Mouse (Mus musculus): Measurements from ENCODE around the gene Map2k7. TPM values are rescaled to one million over a fixed set of nuclear protein-coding genes. Genes with fewer than 3 reads are reported as not detected.

Gene Map2k7
- polyA plus RNA-seq (2015; fragmentation: Nextera tagmentation; extraction: Ambion mirVana): 24.1 and 25.3 TPM in 2 replicates

DNA sequence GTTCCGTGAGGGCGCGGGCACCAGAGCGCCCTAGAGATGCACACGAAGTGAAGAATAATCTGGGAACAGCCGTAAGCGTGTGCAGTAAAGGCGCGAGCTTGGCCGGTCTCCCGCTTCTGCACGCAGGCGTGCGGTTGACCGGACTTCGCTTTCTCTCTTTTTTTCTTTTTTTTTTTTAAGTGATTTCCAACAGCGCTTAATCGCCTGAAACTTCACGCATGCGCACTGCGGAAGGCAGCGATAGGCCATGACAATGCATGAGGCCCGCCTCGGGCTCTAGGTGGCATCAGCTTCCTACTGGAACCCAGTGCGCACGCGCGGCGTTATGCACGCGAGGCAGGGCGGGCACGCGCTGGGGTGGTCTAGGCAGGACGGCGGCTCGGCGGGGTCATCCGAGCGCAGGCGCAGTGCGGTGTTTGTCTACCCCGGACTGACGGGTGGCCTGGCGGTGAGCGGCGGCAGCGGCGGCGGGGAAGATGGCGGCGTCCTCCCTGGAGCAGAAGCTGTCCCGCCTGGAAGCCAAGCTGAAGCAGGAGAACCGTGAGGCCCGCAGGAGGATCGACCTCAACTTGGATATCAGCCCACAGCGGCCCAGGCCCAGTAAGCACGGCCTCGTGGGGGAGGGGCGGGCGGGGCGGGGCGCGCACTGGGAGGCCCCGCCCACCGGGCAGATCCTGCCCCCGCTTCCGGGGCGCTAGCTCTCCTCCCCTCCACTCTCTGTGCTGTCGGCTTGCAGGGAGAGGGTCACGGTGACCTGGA, at the start of gene Map2k7, which contains the start of gene Gm49320:
Gene Map2k7, plus strand, starts transcription at position 307 of the 759 bp plus-strand sequence.
Gene Gm49320, plus strand, starts transcription at position 432 of the 759 bp plus-strand sequence.
- Histone ChIP-seq H3K4me2 (replicated peaks) (peak within 1 kb of the TSS; percentile 79), H3K4me1 (replicated peaks) (peaks cover 22% of the 10 kb centered on the region), H3K27me3 (replicated peaks) (no peaks in the 10 kb centered on the region), H3K27ac (peak within 1 kb of the TSS; percentile 93), H3K4me3 (replicated peaks) (peak within 1 kb of the TSS; percentile 67), H3K9me3 (no peaks in the 10 kb centered on the region), H3K9ac (peak within 1 kb of the TSS; percentile 74), H3K36me3 (peaks cover 18% of the 10 kb centered on the region)
- peak; percentile 95 for ATAC-seq
- under 1% methylated on average over 70 of the region's 71 CpGs for WGBS

DNA sequence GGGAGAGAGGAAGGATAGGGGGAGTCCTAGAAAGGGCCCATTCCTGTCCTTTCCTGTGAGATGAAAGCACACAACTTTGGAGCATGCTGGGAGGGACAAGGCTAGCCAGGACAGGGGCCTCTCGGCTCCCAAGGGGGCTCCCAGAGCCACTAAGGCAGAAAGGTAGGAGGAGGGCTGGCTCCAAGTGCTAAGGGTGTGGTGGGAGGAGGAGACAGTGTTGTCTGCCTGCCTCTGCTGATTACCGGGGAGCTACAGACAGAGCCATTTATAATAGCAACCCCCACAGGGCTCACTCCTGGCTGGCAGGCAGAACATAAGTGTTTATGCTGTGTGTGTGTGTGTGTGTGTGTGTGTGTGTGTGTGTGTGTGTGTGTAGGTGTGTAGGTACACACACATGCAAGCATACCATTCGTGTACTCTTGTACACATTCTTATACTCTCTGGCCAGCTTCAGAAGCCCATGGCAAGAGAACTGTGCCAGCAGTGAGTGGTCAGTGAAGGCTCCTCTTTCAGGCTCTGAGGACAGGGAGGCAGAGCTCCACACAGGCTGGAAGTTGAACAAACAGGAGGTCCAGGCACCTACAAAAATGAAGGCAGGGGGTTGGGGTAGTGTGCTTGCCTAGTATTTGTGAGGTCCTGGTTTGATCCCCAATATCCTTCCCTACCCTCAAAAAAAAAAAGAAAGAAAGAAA, 49.4 kb upstream of the Map2k7 start:
- peak; percentile 57; the same call in 1 of the 2 replicates for ATAC-seq
- H3K36me3 ChIP-seq: no peaks in the 10 kb centered on the region
- no peak overlapping the region for H3K4me3 ChIP-seq (replicated peaks)
- H3K9ac ChIP-seq: no peak overlapping the region
- peaks cover 4% of the 10 kb centered on the region for H3K4me1 ChIP-seq (replicated peaks)
- no peaks in the 10 kb centered on the region for H3K27me3 ChIP-seq (replicated peaks)
- WGBS: 20% methylated on average over 3 of the region's 3 CpGs
- H3K9me3 ChIP-seq: no peaks in the 10 kb centered on the region
- H3K4me2 ChIP-seq (replicated peaks): no peak overlapping the region
- H3K27ac ChIP-seq: no peak overlapping the region

DNA sequence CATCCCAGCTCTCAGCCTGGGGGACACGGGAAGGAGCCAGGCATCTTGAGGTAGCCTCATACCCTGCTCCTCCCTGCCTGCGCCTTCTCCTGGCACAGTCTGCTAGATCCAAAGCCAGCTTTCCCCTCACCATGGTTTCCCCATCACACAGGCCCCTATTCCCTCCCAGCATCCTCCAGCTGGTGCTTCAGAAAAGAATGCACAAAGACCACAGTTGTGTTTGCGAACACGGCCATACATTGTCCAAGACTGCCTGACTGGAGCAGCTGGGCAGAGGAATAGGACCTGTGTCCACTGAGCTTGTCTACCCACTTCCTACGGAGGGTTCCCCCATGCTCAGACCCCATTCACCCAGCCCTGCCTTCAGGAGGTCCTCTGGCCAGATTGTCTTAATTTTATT, 46.2 kb upstream of the Map2k7 start:
- Histone ChIP-seq H3K27ac (no peak overlapping the region), H3K4me3 (replicated peaks) (no peak overlapping the region), H3K4me2 (replicated peaks) (no peak overlapping the region), H3K4me1 (replicated peaks) (peaks cover 4% of the 10 kb centered on the region), H3K9ac (no peak overlapping the region), H3K36me3 (no peaks in the 10 kb centered on the region), H3K9me3 (no peaks in the 10 kb centered on the region), H3K27me3 (replicated peaks) (no peaks in the 10 kb centered on the region)
- 0 out of 2 replicates have a peak, but pooled peaks have one; percentile 21 for ATAC-seq
- 65% methylated on average over 5 of the region's 5 CpGs for WGBS

DNA sequence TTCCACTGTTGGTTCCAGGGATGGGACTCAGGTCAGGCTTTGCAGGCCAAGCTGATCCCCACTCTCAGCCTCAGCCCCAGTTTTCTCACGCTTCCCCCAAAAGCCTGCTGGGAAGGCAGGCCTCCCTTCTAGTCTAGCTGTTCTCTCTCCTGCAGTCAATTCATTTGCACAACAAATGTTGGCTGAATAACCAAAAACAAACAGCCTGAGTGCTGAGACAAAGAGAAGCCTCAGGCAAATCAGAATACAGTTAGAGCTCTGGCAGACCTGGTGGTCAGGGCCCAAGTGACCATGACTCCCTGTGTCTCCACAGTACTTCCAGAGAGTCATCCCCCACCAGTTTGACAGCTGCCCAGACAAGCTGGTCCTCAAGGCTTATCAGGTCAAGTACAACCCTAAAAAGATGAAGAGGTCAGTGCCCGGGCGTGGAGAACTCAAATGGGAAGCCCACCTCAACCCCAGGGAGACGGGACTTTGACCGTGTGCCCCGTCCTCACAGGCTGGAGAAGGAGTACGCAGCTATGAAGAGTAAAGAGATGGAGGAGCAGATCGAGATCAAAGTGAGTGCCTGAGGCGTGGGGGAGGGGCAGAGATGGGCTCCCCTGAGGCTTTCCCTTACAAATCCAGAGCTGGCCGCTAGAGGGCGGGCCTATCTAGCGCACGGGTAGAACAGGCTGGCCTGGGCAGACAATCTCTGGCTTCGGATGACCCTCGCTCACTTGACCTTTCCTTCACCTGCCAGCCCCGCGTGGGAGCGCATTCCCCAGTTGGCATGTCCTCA, 45.5 kb upstream of the Map2k7 start:
- no peak overlapping the region for H3K27ac ChIP-seq
- no peaks in the 10 kb centered on the region for H3K27me3 ChIP-seq (replicated peaks)
- peak; percentile 90 for ATAC-seq
- H3K36me3 ChIP-seq: no peaks in the 10 kb centered on the region
- H3K4me1 ChIP-seq (replicated peaks): peaks cover 4% of the 10 kb centered on the region
- 11% methylated on average over 18 of the region's 18 CpGs for WGBS
- H3K4me3 ChIP-seq (replicated peaks): no peak overlapping the region; the same call in 1 of the 2 replicates
- peak overlapping the region; percentile 39; the same call in 1 of the 2 replicates for H3K4me2 ChIP-seq (replicated peaks)
- H3K9me3 ChIP-seq: no peaks in the 10 kb centered on the region
- H3K9ac ChIP-seq: no peak overlapping the region

DNA sequence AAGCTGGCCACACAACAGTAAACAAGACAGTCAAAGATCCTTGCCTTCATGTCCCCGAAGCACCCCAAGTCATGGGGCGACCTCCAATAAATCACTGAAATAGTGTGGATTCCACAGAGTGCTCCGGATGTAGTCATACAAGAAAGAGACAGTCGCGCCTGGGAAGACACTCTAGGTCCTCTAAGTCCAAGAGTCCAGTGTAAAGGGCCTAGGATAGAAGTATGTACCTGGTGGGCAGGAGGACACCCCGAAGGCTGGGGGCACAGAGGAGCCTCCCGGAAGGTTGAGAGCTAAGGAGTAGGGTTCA, 45.0 kb upstream of the Map2k7 start:
- no peaks in the 10 kb centered on the region for H3K9me3 ChIP-seq
- peaks cover 4% of the 10 kb centered on the region for H3K4me1 ChIP-seq (replicated peaks)
- no peaks in the 10 kb centered on the region for H3K27me3 ChIP-seq (replicated peaks)
- H3K27ac ChIP-seq: no peak overlapping the region
- H3K36me3 ChIP-seq: no peaks in the 10 kb centered on the region
- H3K4me2 ChIP-seq (replicated peaks): peak overlapping the region; percentile 39; the same call in 1 of the 2 replicates
- H3K4me3 ChIP-seq (replicated peaks): no peak overlapping the region; the same call in 1 of the 2 replicates
- 48% methylated on average over 7 of the region's 7 CpGs for WGBS
- no peak; the same call in 1 of the 2 replicates for ATAC-seq
- H3K9ac ChIP-seq: no peak overlapping the region

DNA sequence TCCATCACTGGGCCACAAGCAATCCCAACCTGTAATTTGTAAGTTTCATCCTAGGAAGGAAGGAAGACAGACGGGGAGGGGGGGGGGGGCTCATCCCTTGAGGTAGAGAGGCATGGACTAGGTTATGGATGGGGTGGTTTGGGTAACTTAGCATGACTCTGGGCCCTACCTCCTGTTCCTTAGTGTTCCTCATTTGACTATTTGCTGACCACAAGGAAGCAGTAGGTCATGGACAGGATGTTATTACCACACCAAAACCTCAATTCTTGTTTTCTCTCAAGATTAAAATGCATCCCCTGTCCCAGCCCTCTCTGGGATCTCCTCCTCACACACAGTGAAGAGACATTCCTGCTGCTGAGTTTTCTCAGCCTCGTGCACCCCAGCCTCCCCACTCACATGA, 37.2 kb upstream of the Map2k7 start:
- no peak overlapping the region for H3K9ac ChIP-seq
- H3K27ac ChIP-seq: no peak overlapping the region
- H3K27me3 ChIP-seq (replicated peaks): no peaks in the 10 kb centered on the region
- no peak for ATAC-seq
- 63% methylated on average over 2 of the region's 2 CpGs for WGBS
- no peaks in the 10 kb centered on the region for H3K9me3 ChIP-seq
- no peak overlapping the region for H3K4me3 ChIP-seq (replicated peaks)
- H3K36me3 ChIP-seq: no peaks in the 10 kb centered on the region
- no peak overlapping the region for H3K4me2 ChIP-seq (replicated peaks)
- H3K4me1 ChIP-seq (replicated peaks): peaks cover 10% of the 10 kb centered on the region

DNA sequence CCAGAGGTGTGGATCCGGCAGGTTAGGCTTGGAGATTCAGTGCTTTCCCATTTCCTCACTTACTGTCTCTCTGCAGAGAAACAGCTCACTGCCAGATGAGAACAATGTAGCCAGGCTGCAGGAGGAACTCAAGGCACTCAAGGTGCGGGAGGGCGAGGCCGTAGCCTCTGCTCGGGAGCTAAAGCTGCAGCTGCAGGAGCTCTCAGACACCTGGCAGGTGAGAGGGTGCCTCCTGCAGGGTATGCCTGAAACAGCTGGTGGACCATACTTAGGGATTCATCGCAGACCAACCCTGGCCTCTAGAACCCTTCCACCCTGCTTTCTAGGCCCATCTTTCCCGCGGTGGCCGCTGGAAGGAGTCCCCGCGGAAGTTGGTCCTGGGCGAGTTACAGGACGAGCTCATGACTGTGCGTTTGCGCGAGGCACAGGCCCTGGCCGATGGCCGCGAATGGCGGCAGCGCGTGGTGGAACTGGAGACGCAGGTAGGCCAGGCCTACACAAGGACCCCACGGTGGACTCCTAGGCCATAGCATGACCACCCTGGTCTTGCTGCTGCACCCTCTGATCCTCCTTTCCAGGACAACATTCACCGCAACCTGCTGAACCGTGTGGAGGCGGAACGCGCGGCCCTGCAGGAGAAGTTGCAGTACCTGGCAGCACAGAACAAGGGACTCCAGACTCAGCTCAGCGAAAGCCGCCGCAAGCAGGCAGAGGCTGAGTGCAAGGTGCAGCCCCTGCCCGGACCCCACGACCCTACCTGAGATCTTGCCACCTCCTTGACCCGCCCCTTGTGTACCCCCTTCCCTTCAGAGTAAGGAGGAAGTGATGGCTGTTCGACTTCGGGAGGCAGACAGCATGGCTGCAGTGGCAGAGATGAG, 33.1 kb upstream of the Map2k7 start:
- Histone ChIP-seq H3K36me3 (peaks cover 9% of the 10 kb centered on the region; the same call in 1 of the 2 replicates), H3K4me1 (replicated peaks) (peaks cover 21% of the 10 kb centered on the region), H3K4me2 (replicated peaks) (peak overlapping the region; percentile 46), H3K27me3 (replicated peaks) (no peaks in the 10 kb centered on the region), H3K4me3 (replicated peaks) (0 out of 2 replicates have a peak overlapping the region, but pooled peaks have one; percentile 7), H3K9me3 (no peaks in the 10 kb centered on the region), H3K9ac (0 out of 2 replicates have a peak overlapping the region, but pooled peaks have one; percentile 1), H3K27ac (no peak overlapping the region)
- ATAC-seq: peak; percentile 46; the same call in 1 of the 2 replicates
- WGBS: 41% methylated on average over 38 of the region's 38 CpGs

DNA sequence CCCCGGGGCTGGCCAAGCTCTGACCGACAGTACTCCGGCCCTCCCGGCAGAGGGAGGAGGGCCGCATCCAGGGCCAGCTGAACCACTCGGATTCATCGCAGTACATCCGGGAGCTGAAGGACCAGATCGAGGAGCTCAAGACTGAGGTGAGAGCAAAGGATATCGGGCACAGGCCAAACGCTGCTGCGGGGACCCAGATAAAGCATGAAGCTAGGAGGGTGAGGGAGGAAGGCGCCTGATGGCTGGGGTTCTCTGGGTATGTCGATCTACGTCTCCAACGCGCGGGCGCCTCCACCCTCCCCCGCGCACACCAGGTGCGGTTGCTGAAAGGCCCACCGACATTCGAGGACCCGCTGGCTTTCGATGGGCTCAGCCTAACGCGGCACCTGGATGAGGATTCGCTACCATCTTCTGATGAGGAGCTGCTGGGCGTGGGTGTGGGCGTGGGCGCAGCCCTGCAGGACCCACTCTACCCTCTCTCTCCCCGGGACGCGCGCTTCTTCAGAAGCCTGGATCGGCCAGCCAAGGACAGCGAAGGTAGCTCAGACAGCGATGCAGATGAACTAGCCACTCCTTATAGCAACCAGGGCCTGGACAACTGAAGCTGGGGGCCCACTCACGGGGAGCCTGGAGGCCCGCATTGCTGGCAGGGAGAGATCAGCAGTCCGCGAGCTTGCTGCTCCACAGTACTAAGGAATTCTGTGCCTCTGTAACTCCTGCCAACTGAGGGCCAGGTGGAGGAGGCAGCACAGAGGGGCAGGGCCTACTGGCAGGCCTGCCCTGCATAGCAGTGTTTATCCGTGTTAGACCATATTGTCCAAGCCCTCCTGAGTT, 32.1 kb upstream of the Map2k7 start:
- H3K27ac ChIP-seq: peak overlapping the region; percentile 48
- H3K4me2 ChIP-seq (replicated peaks): peak overlapping the region; percentile 46
- ATAC-seq: peak; percentile 65
- peaks cover 21% of the 10 kb centered on the region for H3K4me1 ChIP-seq (replicated peaks)
- H3K27me3 ChIP-seq (replicated peaks): no peaks in the 10 kb centered on the region
- H3K9ac ChIP-seq: 0 out of 2 replicates have a peak overlapping the region, but pooled peaks have one; percentile 1
- H3K36me3 ChIP-seq: peaks cover 9% of the 10 kb centered on the region; the same call in 1 of the 2 replicates
- WGBS: 22% methylated on average over 44 of the region's 44 CpGs
- no peaks in the 10 kb centered on the region for H3K9me3 ChIP-seq
- peak overlapping the region; percentile 7; the same call in 1 of the 2 replicates for H3K4me3 ChIP-seq (replicated peaks)

DNA sequence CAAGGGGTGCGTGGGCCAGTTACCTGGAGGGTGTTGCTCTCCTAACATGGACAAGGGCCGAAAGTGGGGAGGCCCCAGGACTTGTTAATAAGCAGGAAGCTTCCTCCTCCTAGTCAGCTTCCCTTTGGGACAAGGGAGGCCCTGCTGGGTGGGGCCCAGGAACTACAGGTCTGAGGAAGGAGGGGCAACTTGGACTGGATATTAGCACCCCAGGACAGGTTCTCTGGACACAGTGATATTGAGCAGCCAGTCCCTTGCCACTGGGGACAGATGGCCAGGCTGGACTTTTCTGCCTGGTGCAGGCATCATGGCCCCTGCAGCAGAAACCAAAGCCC, 31.6 kb upstream of the Map2k7 start:
- H3K36me3 ChIP-seq: peaks cover 9% of the 10 kb centered on the region; the same call in 1 of the 2 replicates
- 0 out of 2 replicates have a peak overlapping the region, but pooled peaks have one; percentile 7 for H3K4me3 ChIP-seq (replicated peaks)
- H3K9me3 ChIP-seq: no peaks in the 10 kb centered on the region
- no peak overlapping the region for H3K9ac ChIP-seq
- no peaks in the 10 kb centered on the region for H3K27me3 ChIP-seq (replicated peaks)
- peak overlapping the region; percentile 46 for H3K4me2 ChIP-seq (replicated peaks)
- ATAC-seq: peak; percentile 64
- H3K4me1 ChIP-seq (replicated peaks): peaks cover 21% of the 10 kb centered on the region
- peak overlapping the region; percentile 48 for H3K27ac ChIP-seq
- WGBS: 40% methylated on average over 2 of the region's 2 CpGs

DNA sequence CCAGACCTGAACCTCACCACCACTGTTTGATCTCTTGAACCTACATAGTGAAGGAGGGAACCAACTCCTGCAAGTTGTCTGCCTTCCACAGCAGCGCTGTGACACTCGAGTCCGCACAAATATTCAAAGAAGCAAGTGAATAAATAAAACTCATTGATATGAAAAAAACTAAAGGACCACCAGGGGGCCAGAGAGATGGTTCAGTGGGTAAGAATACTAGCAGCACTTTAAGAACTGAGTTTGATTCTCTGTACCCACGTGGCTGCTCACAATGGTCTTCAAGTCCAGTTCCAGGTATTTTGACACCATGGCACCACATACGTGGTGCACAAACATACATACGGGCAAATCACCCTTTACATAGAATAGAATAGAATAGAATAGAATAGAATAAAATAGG, 27.4 kb upstream of the Map2k7 start:
- H3K27ac ChIP-seq: no peak overlapping the region
- peaks cover 9% of the 10 kb centered on the region; the same call in 1 of the 2 replicates for H3K36me3 ChIP-seq
- H3K27me3 ChIP-seq (replicated peaks): peaks cover 7% of the 10 kb centered on the region
- 76% methylated on average over 6 of the region's 6 CpGs for WGBS
- H3K4me2 ChIP-seq (replicated peaks): no peak overlapping the region
- no peak overlapping the region for H3K9ac ChIP-seq
- H3K9me3 ChIP-seq: no peaks in the 10 kb centered on the region
- ATAC-seq: no peak
- no peak overlapping the region for H3K4me3 ChIP-seq (replicated peaks)
- H3K4me1 ChIP-seq (replicated peaks): peaks cover 44% of the 10 kb centered on the region

Data from intestine, embryonic 15.5 days (tissue).